Mouse (Mus musculus) brain, embryonic 14.5 days (tissue): ENCODE results near the gene Aplp2. TPM values are rescaled to one million over a fixed set of nuclear protein-coding genes. Genes with fewer than 3 reads are reported as not detected.

Experiments
- DNase-seq: peaks from one replicate; pipeline ENCODE4 v3.0.0-alpha.2; 2011; ENCODE audit warnings: low read depth
- CTCF ChIP-seq: fragments of 200-500 bp; IDR thresholded peaks from 2 replicates; pipeline ENCODE4 v1.5.1; 2012; ENCODE audit warnings: inconsistent platforms, mild to moderate bottlenecking, moderate library complexity, borderline replicate concordance; ENCODE audit not compliant: insufficient read depth, insufficient read length; ENCODE audit errors: extremely low read depth
- POLR2A ChIP-seq: fragments of 200-500 bp; IDR thresholded peaks from 2 replicates; pipeline ENCODE4 v1.6.1; 2012; ENCODE audit warnings: mild to moderate bottlenecking, inconsistent platforms, borderline replicate concordance; ENCODE audit not compliant: poor library complexity, insufficient read depth, insufficient read length, severe bottlenecking; ENCODE audit errors: extremely low read depth
- polyA plus RNA-seq: library from polyadenylated mRNA; depleted of rRNA; stranded (reverse); fragments of >200 nt; gene quantifications from 2 replicates; pipeline ENCODE4 v1.2.3, GENCODE M21; 2012; rRNA removed

Aplp2 gene
- polyA plus RNA-seq, 1 experiment, result 363 TPM

GRCm38 (mm10) chr9:31126079-31126478 lies 85.5 kb downstream of the Aplp2 start:
- no peak for TF ChIP-seq POLR2A
- TF ChIP-seq CTCF, result no peak
- DNase-seq, result no peak

DNA sequence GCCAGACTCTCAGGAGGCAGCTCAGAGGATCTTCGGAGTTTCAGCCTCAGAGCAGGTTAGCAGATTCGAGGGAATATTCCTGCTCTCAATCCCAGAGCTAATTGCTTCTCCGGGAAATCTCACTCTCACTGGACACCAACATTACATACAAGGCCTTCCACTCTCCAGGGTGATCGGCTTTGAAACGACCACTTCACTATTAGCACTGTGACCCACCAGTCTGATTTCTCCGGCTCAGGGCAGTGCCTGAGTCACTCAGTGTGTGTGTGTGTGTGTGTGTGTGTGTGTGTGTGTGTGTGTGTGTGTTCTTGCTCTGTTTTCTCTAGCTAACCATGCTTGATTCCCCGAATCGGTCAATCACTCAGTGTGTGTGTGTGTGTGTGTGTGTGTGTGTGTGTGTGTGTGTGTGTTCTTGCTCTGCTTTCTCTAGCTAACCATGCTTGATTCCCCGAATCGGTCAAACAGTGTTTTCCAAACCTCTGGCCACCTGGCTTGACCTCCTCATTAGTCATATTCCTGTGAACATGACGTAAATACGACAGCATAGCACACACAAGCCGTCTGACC lies 89.1 kb downstream of the Aplp2 start:
- peak; percentile 56 for DNase-seq
- TF ChIP-seq POLR2A (no peak), CTCF (no peak)

- no peak for TF ChIP-seq POLR2A
- TF ChIP-seq CTCF, result no peak
- no peak for DNase-seq
Observed at GRCm38 (mm10) chr9:31120533-31120915, 91.1 kb downstream of the Aplp2 start.

- TF ChIP-seq CTCF (no peak), POLR2A (no peak)
- peak; percentile 45 for DNase-seq
Observed at GRCm38 (mm10) chr9:31119882-31120532, 91.6 kb downstream of the Aplp2 start.

DNA sequence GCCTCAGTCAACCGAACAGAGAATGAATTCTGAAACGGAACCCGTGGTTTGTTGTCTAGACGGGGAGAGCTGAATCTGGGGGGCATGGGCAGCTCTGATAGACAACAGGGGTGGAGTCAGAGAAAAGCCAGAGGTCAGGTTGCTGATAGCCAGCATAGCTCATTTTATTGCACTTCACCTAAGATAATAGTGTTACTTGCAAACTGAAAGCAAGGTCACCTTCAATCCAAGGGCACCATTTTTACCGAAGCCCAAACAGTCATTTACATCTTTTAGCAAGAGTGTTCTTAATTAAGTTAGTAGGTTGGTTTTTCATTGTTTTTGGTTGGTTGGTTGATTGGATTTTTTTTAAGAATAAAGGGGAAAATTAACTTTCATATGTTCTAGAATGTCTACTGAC lies 92.2 kb downstream of the Aplp2 start:
- DNase-seq, result no peak
- TF ChIP-seq POLR2A, result no peak
- TF ChIP-seq CTCF, result no peak

GRCm38 (mm10) chr9:31118520-31119298 lies 92.9 kb downstream of the Aplp2 start:
- TF ChIP-seq POLR2A (no peak), CTCF (no peak)
- DNase-seq, result peak; percentile 37

DNA sequence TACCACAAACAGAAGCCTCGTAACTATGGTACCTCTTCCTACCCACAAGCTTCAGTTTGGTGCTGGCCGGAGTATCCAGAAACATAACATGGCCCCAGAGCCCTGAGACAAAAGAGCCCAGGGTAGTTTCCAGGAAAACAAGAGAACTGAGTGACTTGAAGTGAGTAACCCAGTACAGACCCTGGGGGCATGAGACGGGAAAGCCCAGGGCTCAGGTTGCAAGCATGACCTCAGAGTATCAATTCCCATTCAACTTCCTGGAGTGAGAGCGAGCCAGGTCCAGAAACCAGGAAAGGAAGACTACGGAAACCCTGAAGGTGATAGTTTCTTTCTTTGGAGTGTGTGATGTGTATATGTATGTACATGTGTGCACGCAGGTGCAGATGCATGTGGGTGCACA lies 94.1 kb downstream of the Aplp2 start:
- TF ChIP-seq POLR2A (no peak), CTCF (no peak)
- no peak for DNase-seq

DNA sequence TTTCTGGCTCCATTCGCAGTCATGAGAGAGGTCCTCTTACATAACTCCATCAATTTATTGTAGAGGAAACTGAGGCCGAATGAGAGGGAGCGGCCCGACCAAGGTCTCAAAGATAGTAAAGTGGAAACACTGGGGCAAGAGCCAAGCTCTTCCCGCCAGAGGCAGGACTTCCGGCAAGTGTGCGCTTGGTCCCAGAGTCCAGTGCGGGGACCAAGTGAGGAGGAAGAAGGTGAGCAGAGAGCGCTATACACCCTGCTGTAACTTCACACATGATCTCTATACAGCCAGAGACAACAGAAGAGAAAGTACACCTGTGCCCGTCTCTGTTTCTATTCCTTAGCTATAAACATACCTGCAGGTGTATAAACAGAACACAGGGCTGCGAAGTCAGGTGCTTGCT lies 94.5 kb downstream of the Aplp2 start:
- TF ChIP-seq POLR2A (no peak), CTCF (no peak)
- no peak for DNase-seq

- no peak for TF ChIP-seq POLR2A
- no peak for TF ChIP-seq CTCF
Observed at GRCm38 (mm10) chr9:31115586-31115985, 96.0 kb downstream of the Aplp2 start.

GRCm38 (mm10) chr9:31108464-31108863 lies 103.2 kb downstream of the Aplp2 start:
- TF ChIP-seq CTCF, result no peak
- no peak for DNase-seq

More at GRCm38 (mm10) chr9:31115586-31115985, 96.0 kb downstream of the Aplp2 start:
- DNase-seq, result peak; percentile 48

Other genes starting within 250 kb of the Aplp2 start
- gene Zbtb44, start 181.2 kb downstream of the Aplp2 start, polyA plus RNA-seq, result 6.1 and 8.5 TPM in 2 replicates
- gene St14, start 80.0 kb downstream of the Aplp2 start, polyA plus RNA-seq, result 1.00 and 1.7 TPM in 2 replicates
- gene Prdm10, start 68.7 kb upstream of the Aplp2 start, polyA plus RNA-seq, result 30.2 and 30.6 TPM in 2 replicates
- 36.4 and 42.3 TPM in 2 replicates for gene Nfrkb, start 174.4 kb upstream of the Aplp2 start, polyA plus RNA-seq